Mouse (Mus musculus) embryonic facial prominence, embryonic 13.5 days (tissue): ENCODE data around the gene Prps1l3. TPM values are rescaled to one million over a fixed set of nuclear protein-coding genes. Genes with fewer than 3 reads are reported as not detected.

Experiments used
- ATAC-seq: fragments of 200-750 bp; cut with Nextera tagmentation; 2 replicates; pipeline ENCODE4 v1.8.0; 2017; ENCODE audit warnings: low read depth; ENCODE audit not compliant: insufficient number of reproducible peaks, insufficient read depth, low FRiP score, low TSS enrichment
- H3K27ac ChIP-seq: fragments of 300-500 bp; sonication (generic); 2 replicates; pipeline ENCODE4 v1.5.1; 2015; ENCODE audit warnings: moderate library complexity, mild to moderate bottlenecking, inconsistent platforms
- H3K27me3 ChIP-seq: fragments of 300-500 bp; sonication (generic); 2 replicates; pipeline ENCODE4 v1.6.1; 2015; ENCODE audit warnings: mild to moderate bottlenecking, inconsistent platforms
- H3K36me3 ChIP-seq: fragments of 300-500 bp; sonication (generic); 2 replicates; pipeline ENCODE4 v1.6.1; 2015; ENCODE audit warnings: mild to moderate bottlenecking, inconsistent platforms
- H3K4me1 ChIP-seq: fragments of 300-500 bp; sonication (generic); 2 replicates; pipeline ENCODE4 v1.6.1; 2015; ENCODE audit warnings: inconsistent platforms
- H3K4me2 ChIP-seq: fragments of 300-500 bp; sonication (generic); 2 replicates; pipeline ENCODE4 v1.6.1; 2015; ENCODE audit warnings: moderate library complexity, mild to moderate bottlenecking, inconsistent platforms
- H3K4me3 ChIP-seq: fragments of 300-500 bp; sonication (generic); 2 replicates; pipeline ENCODE4 v1.5.1; 2015; ENCODE audit warnings: mild to moderate bottlenecking, inconsistent platforms
- H3K9ac ChIP-seq: fragments of 300-500 bp; sonication (generic); 2 replicates; pipeline ENCODE4 v1.6.1; 2015; ENCODE audit warnings: mild to moderate bottlenecking, inconsistent platforms
- H3K9me3 ChIP-seq: fragments of 300-500 bp; sonication (generic); 2 replicates; pipeline ENCODE4 v1.6.1; 2016; ENCODE audit warnings: inconsistent platforms
- WGBS: fragments of 180-500 bp; shearing (Covaris S2); methylation state at CpG from one replicate; pipeline ENCODE4 v1.1.7; 2015; ENCODE audit warnings: mixed read lengths; 5-methylcytosine and 5-hydroxymethylcytosine counted together
- polyA plus RNA-seq: library from polyadenylated mRNA; unstranded; fragments of >200 nt; fragmentation: Nextera tagmentation; extraction: Ambion mirVana; gene quantifications from 2 replicates; pipeline ENCODE4 v1.2.1, GENCODE M21; 2015

Prps1l3 gene
- polyA plus RNA-seq, 1 experiment from 2014 or later = 59.1 TPM

GRCm38 (mm10) chr12:57275456-57275855, 45.2 kb downstream of the Prps1l3 start:
- no peak for ATAC-seq
- Histone ChIP-seq H3K4me2 (no peak overlapping the region), H3K9me3 (no peaks in the 10 kb centered on the region), H3K4me1 (no peaks in the 10 kb centered on the region), H3K27me3 (no peaks in the 10 kb centered on the region), H3K36me3 (no peaks in the 10 kb centered on the region), H3K27ac (no peak overlapping the region), H3K9ac (no peak overlapping the region), H3K4me3 (no peak overlapping the region)
- 35% methylated on average over 1 of the region's 1 CpGs for WGBS

- H3K9ac ChIP-seq = no peak overlapping the region
- H3K27ac ChIP-seq = no peak overlapping the region
- H3K27me3 ChIP-seq = no peaks in the 10 kb centered on the region
- WGBS = 44% methylated on average over 3 of the region's 3 CpGs
- no peak overlapping the region for H3K4me2 ChIP-seq
- no peaks in the 10 kb centered on the region for H3K9me3 ChIP-seq
- H3K4me3 ChIP-seq = no peak overlapping the region
- H3K4me1 ChIP-seq = no peaks in the 10 kb centered on the region
- ATAC-seq = no peak
- no peaks in the 10 kb centered on the region for H3K36me3 ChIP-seq
Measured at GRCm38 (mm10) chr12:57281155-57282114, 51.2 kb downstream of the Prps1l3 start.

GRCm38 (mm10) chr12:57285303-57286059, 55.3 kb downstream of the Prps1l3 start:
- ATAC-seq = no peak
- no peaks in the 10 kb centered on the region for H3K36me3 ChIP-seq
- no peak overlapping the region for H3K9ac ChIP-seq
- H3K27me3 ChIP-seq = no peaks in the 10 kb centered on the region
- WGBS = 78% methylated on average over 5 of the region's 5 CpGs
- no peak overlapping the region for H3K4me3 ChIP-seq
- H3K4me2 ChIP-seq = no peak overlapping the region
- no peak overlapping the region for H3K27ac ChIP-seq
- no peaks in the 10 kb centered on the region for H3K9me3 ChIP-seq
- no peaks in the 10 kb centered on the region for H3K4me1 ChIP-seq

Other genes starting within 250 kb of the Prps1l3 start
- 0.76 and 0.96 TPM in 2 replicates for gene Slc25a21, start 32.9 kb upstream of the Prps1l3 start, polyA plus RNA-seq
- gene Mipol1, start within 50 bp of the Prps1l3 start, polyA plus RNA-seq = 9.1 and 13.0 TPM in 2 replicates